Mouse (Mus musculus) fat pad, adult 2 months (tissue): ENCODE measurements around the gene Dzip1.

Source experiments
- DNase-seq: peaks from one replicate; pipeline ENCODE4 v3.0.0-alpha.2; 2011; ENCODE audit warnings: low read depth, low spot score; ENCODE audit errors: extremely low read depth

Dzip1 gene

GRCm38 (mm10) chr14:118874126-118874525, 51.1 kb downstream of the Dzip1 start:
- no peak for DNase-seq

GRCm38 (mm10) chr14:118869712-118870111, 55.5 kb downstream of the Dzip1 start:
- no peak for DNase-seq

- DNase-seq = no peak
Observed at GRCm38 (mm10) chr14:118868102-118868724, 57.0 kb downstream of the Dzip1 start.

DNA sequence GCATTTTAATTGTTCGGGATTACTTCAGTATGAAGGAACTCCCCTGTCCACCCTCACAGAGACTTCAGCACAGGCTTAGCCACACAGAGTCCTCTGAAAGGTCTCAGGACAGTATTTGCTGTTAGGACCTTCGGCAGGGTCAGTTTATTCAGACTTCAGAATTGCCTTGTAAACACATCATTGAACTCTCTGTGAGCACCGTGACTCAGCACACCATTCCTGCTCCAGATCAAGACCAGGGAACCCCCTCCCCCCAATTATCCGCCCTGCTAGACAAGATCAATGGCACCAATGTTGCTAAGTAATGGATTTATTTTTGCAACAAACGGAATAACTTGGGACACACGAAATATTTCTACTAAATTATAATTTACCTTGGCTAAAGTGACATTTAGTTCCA, 57.9 kb downstream of the Dzip1 start:
- no peak for DNase-seq

- DNase-seq = no peak
Observed at GRCm38 (mm10) chr14:118866014-118866811, 59.0 kb downstream of the Dzip1 start.

- DNase-seq = no peak
Observed at GRCm38 (mm10) chr14:118864905-118865304, 60.4 kb downstream of the Dzip1 start.

GRCm38 (mm10) chr14:118862253-118862652, 63.0 kb downstream of the Dzip1 start:
- DNase-seq = no peak

DNA sequence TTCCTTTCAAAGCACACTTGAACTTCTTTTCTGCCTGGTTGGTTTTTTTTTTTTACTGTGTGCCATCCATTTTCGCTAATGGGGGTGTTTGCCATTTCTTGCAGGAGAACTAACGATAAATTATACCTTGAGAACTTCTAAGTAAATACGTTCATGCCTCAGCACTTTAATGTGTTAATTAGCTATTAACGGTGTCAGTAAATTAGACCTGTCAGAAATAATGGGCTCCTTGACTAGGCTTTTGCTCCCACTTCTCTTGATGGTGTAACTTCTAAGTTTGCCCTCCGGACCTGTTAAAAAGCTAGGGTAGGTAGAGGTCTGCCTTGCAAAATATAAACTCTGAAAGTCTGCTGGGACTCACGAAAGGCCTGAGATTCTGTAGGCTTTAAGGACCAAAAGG, 66.9 kb downstream of the Dzip1 start:
- no peak for DNase-seq

DNA sequence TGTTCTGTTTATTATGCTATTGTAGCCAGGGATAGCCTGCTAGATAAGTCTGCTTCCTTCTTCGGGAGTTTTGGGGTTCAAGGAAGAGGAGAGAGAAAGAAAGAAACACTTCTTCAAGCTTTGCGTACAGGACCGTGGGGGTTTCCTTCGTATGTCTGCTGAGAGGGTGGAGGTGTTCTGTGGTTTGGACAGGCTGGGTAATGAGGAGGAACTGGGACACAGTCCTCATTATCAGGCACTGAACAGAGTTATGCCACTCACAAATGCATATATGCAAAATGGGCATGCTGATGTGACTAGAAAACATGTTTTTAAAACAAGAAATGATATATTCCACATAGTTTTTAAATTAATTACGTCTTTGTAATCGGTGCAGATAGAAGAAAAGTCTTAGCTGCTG, 68.7 kb downstream of the Dzip1 start:
- no peak for DNase-seq

DNA sequence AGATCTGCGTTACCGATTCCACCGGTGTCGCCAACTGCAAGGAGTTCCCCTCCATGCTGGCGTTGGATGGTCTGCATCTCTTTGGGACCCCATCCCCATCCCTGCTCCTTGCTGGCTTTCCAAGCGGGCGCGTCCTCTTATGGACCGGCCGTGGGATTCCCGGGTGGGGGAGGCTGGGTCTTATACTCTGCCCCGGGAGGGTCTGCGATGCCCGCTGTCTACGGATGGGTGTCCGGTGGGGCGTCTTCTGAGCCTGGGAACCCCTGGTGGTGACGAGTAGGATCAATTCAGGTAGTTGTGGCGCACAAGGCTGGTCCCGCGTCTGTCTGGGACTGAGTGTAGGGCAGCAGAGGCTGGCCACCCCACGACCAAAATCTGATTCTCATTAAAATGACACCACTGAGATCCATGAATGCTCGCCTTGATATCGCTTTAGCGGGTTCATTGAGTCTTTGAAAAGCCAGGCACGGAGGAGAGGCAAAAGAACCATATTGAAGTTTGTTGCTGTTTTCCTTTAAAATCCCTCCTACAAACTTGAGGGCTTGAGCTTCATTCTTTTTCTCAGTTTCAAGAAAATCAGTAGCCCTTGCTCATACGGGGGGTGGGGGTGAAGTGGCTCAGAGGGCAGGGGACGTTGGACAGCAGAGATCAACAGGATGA, 70.0 kb downstream of the Dzip1 start:
- DNase-seq = no peak

DNA sequence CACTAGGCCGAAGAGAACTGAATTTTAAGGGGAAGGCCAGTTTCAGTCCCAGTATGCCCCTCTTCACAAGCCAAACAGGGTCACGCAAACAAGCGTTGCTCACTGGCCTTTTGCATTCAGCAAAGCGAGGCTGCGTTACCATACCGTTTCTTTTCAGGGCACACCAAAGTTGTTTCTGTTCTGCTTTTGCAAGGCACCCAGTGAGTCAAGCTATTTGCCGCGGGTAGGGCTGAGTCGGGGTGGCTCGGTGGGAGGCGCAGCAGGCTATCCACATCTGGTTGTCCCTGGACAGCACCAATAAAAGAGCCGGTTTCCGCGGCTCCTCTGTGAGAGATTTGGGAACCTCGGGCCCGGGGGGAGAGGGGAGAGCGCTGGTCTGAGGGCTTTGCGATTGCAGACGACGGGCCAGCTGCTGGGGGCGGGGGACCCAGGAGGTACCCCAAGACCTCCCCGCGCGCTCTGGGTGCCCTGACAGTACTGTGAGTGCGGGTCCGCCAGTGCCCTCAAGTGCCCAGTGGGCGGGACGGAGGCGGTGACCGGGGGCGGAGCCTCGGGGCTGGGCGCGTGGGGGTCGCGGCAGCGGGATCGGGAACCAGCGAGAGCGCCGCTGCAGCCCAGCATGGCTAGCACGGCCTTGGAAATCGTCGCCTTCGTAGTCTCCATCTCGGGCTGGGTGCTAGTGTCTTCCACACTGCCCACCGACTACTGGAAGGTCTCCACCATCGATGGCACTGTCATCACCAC, 70.7 kb downstream of the Dzip1 start:
- no peak for DNase-seq

DNA sequence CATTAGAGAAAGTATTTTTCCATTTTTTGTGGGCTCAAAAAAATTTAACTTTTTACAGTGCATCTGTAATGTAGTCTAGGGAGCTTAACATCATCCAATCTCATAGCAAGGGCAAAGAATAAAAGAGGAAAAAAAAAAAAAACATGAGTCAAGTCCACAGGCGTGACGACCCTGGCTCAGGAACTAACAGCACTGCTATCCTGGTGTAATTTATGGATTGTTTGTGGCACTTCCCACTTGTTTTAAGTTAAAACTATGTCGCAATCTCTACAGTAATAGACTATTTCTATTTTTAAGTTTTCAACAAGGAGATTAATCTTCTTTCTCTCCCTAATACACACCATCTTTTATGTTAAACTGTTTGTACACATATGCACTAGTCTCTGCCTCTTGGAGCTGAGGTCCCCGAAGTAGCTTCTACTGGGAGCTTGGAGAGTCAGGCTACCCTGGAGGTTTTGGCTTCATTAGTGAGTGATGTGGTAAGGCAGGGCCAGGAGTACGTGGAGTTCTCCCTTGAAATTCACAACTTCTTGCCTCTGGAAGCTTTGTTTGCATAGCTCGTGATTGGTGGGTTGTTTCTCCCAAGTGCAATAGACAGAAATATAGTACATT, 73.7 kb downstream of the Dzip1 start:
- DNase-seq = peak; percentile 26

DNA sequence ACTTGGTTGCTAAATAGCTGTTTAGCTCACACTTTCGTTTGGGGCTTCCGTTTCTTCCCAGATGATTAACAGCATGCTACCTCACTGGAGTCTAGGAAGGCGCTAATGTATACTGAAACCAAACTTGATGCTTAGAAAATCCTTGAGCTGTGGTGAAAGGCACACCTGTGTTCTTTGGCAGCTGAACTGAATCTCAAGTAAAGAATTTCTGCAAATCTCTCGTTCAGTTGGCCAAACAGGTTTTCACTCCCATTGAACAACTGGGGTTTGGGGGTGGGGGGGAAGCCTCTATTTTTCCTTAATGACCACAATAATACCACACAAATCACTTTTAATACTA, 74.6 kb downstream of the Dzip1 start:
- no peak for DNase-seq

GRCm38 (mm10) chr14:118850011-118850695, 75.1 kb downstream of the Dzip1 start:
- DNase-seq = no peak

GRCm38 (mm10) chr14:118848171-118848570, 77.1 kb downstream of the Dzip1 start:
- DNase-seq = peak; percentile 78

GRCm38 (mm10) chr14:118846834-118847233, 78.4 kb downstream of the Dzip1 start:
- no peak for DNase-seq

DNA sequence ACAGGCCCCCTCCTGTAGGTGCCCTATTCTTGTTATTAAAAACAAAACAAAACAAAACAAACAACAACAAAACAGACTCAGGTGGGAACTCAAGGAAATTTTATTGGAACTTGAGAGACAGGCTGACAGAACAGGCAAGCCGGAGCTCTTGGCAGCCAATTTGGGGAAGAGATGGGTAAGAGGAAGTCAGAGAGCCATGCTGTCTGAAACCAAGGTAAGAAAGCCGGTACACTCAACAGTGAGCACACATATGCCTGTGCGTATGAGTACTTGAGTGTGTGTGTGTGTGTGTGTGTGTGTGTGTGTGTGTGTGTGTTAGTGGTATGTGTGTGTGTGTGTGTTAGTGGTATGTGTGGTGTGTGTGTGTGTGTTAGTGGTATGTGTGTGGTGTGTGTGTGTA, 82.9 kb downstream of the Dzip1 start:
- DNase-seq = no peak

DNA sequence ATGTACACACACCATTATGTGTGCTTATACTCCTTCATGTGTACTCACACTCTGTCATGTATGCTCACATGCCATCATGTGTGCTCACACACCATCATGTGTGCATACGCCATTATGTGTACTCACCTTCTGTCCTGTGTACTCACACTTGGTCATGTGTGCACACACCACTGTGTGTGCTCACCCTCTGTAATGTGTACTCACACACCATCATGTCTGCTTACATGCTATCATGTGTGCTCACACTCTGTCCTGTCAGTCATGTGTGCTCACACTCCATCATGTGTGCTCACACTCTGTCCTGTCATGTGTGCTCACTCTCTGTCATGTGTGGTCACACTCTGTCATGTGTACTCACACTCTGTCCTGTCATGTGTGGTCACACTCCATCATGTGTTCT, 85.2 kb downstream of the Dzip1 start:
- no peak for DNase-seq

- no peak for DNase-seq
Observed at GRCm38 (mm10) chr14:118839416-118839815, 85.8 kb downstream of the Dzip1 start.

DNA sequence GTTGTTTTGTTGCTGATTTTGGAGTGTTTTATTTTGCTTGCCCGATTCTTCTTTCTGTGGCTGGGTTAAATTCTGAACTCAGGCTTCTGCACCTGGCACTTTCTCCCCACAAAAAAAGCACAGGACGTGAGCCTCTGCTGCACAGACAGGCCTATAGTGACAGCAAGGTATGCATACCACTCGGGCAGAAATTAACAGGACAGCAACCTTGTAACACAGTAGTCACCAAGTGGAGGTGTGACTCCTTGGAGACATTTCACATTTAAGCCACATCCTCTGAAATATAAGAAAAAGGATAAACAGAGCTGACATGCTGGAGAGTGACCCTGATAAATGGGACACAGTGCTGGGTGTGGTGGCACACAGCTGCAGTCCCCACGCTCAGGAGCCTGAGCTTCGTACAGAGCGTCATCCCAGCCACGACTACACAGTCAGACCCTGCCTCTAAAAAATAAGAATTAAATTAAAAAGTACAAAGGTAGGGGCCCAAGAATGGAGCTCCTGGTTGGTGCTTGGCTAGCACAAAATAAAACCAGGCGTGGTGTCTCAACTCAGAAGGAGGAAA, 86.6 kb downstream of the Dzip1 start:
- no peak for DNase-seq
